Mouse (Mus musculus) left cerebral cortex, postnatal 25 days (tissue): ENCODE measurements around the gene Zglp1. TPM values are rescaled to one million over a fixed set of nuclear protein-coding genes. Genes with fewer than 3 reads are reported as not detected.

ENCODE experiments used
- DNase-seq, 2 experiments: peaks; one replicate each; pipeline ENCODE4 v3.0.0; 2022; ENCODE audit warnings: low spot score in 2 of 2, mixed read lengths in 1 of 2
- intact Hi-C: fragments of 180-260 bp; cut with DNase I; formaldehyde crosslinking; loops from one replicate; pipeline ENCODE4 v1.15.1; 2025
- total RNA-seq, 2 experiments: library from RNA; stranded (reverse); gene quantifications; 2 replicates each; pipeline ENCODE4 v1.2.3; 2021

Gene Zglp1
- 1 to 10 TPM in 1 of 2 experiments, not detected in 1; 1.3 TPM for total RNA-seq

DNA sequence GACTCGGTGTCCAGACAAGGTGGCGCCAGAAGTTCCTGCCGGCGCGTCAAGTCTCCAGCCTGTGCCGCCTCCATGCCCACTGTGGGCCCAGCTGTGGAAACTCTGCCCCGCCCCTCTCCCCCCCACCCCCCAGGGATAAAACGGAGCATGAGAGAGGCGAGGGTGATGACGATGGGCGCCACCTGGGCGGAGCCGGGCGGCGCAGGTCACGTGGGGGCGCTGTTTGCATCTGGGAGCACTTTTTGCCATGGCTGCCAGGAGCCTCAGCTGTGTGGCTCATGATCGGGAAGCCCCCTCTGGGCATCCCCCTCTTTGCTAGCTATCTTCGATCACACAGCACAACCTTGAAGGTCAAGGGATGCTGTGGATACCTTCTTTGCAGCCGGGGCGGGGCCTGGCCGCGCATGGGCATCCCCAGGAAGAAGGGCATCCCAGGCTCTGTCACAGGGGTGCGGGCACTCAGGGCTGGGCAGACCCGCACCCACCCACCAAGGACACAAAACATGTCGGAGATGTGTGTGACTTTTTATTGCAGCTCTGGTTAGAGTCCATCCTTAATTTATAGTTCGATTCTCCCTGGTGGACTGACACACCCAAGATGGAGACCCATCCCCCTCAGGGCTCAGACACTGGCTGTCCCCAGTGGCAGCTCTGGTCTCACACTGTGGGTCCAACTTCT lies at the start of gene Zglp1:
TSS of gene Zglp1 (minus strand) at position 88 of the 679 bp plus-strand sequence.
- intact Hi-C loops, result no loop called here
- DNase-seq, result no peak

DNA sequence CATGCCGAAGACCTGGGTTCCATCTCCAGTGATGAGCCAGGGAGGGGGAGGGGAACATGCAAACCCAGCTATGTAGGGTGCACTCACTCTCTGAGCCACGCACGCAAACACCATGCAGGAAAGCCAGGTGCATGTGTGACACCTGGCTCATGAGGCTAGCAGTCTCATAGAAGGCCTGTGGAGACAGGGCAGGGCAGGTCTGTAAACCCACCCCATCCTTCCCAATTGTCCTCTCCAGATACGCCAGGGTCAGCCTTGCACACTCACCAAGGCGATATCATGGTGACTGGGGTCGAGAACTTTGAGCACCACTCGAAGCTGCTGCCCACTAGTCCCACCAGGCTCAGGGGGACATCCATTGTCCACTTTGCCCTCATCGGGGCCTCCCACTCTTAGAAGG lies 48.2 kb upstream of the Zglp1 start:
- DNase-seq, result no peak
- intact Hi-C loops, result no loop called here

DNA sequence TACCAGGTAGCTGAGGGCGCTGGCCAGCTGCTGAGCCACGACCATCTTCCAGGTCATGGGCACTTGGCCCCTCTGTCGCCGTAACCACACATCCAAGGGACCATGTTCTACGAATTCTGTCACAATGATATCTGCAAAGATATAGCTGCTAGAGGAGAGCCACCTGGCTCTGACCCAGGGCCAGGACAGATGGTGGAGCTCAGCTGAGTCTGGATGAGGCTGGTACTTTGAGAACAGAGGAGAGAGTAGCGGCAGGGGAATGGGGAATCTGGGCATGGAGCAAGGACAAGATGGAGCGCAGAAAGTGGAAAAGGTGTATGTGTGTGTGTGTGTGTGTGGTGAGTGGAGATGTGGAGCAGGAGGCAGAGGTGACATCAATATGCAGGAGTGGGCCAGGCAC lies 47.3 kb upstream of the Zglp1 start:
- intact Hi-C loops, result no loop called here
- DNase-seq, result no peak

DNA sequence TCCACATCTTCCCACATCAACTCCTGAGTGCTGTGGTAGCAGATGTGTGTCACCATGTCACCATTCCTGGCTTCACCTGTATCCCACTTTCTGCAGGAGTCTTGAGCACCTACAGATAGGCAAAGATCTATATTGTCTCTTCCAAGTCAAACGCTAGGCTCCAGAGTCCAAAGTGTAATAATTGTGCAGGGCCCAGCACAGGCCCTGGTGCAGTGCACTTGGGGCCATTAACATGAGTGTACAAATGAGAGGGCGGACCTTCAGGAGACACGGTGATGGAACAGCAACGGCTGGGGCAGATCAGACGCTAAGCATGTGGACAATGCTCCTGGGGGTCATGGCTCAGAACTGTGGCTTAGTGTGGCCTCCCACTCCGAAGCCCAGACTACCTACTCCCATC lies 46.9 kb upstream of the Zglp1 start:
- DNase-seq, result no peak
- intact Hi-C loops, result no loop called here

DNA sequence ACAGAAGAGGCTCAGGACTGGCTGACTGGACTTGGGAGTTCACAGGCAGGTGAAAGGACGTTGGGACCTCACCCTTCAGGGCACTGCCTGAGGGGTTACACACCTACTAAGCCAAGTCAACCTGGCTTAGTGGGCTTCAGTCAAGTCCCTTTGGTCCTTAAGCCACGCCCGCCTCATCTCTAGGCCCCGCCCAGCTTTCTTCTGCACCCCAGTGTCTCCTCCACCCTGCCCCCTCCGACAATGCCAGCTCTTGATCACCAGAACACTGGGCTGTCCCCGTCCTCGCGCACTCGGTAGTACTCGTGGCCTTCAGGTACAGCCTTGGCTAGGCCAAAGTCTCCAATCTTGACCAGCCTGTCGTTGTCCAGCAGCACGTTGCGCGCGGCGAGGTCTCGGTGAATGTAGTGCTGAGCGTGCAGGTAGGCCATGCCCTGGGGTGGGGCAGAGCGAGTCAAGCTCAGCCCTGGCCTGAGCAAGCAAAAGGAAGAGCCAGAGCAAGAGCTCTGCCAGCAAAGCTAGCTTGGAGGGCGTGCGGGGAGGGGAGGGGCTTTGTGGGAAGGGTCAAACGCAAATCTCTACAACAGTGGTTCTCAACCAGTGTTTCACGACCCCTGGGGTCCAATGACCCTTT lies 40.8 kb upstream of the Zglp1 start:
- intact Hi-C loops, result no loop called here
- DNase-seq, result no peak

DNA sequence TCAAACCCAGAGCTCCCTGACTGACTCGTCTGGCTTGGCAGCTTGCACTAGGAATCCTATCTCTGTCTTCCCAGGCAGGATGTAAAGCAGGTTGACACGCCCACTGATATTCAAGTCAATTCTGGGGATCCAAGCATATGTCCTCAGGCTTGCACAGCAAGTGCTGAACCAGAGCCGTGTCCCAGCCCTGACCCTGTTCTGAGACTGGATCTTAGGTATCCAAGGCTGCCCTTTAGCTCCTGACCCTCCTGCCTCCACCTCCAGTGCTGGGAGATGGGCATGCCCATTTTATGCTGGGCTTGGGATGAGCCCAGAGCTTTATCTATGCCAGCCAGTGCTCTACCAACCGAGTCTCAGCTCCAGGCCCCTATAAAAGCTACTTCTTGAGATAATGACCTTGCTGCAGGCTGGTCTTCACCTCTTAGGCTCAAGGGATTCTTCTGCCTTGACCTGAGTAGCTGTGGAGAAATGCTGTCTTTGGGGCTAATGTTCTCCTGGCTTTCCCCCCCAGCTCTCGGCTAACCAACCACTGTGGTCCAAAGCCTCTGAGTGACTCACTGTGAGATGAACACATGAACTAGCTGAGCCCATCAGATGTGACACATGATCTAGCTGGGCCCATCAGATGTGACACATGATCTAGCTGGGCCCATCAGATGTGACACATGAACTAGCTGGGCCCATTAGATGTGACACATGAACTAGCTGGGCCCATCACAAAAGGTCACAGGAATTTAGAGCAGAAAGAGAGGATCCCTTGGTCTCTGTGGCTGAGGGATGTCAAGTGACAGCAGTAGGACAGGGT lies 39.1 kb upstream of the Zglp1 start:
- peak in 1 of 2 experiments; percentile 62 for DNase-seq
- intact Hi-C loops, result no loop called here

DNA sequence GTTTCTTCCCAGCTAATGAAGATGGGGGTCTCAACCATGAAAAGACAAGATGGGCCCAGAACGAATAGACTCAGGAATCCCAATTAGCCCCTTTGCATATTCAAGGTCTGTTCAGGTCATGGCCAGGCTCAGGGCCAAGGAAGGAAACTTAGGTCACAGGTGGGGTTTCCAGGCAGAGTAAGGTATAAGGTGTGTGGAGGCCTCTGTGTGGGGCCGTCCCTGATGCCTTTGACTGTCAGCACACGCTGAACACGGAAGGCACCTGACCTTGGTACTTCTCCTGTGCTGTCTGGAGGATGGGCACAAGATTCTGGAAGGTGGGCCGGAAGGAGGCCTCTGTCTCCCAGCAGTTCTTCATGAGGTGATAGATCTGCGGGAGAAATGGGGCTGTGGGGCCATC lies 37.9 kb upstream of the Zglp1 start:
- intact Hi-C loops, result no loop called here
- no peak for DNase-seq

DNA sequence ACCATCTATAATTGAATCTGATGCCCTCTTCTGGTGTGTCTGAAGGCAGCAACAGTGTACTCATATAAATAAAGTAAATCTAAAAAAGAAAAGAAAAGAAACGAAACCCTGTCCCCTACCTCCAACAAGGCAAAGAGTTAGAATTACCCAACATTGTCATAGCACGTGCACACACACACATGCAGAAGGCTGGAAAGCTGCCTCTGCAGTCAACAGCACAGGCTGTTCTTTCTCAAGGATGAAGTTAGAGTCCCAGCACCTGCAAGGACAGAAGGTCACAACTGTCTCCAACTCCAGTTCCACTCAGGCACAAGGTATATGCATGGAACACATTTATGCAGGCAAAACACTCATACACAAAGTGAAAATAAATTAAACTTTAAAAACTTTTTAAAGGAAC lies 35.2 kb upstream of the Zglp1 start:
- intact Hi-C loops, result no loop called here
- no peak for DNase-seq

DNA sequence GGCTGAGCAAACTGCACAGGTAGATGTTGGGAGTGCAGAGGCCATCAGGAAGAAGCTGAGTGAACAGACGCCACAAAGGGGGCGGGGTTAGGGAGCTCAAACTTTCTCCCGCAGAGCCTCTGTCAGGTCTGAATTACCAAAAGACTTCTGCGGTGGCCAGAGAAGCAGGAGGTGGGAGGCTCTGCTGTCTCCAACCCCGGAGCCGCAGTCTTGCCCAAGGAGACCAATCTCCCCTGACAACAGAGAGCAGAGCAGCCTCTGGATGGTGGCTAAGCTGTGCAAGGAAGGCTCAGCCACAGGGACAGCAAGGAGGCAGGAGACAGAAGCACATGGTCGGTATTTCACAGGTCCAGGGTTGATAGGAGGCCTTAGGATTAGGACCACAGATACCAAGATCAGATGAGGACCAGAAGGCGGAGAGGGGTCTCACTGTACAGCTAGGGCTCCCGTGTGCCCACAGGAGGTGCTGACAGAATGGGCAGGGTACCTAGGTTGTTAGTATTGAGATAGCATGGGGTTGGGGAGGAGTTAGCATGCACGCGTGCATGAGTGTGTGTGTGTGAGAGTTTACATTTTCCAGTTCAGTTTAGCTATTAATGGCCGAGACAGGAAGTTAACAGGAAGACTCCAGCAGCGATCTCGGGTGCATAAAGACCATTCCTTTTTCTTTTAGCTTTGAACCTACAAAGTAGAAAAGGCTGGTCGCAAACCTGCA lies 33.7 kb upstream of the Zglp1 start:
- intact Hi-C loops, result no loop called here
- DNase-seq, result no peak

DNA sequence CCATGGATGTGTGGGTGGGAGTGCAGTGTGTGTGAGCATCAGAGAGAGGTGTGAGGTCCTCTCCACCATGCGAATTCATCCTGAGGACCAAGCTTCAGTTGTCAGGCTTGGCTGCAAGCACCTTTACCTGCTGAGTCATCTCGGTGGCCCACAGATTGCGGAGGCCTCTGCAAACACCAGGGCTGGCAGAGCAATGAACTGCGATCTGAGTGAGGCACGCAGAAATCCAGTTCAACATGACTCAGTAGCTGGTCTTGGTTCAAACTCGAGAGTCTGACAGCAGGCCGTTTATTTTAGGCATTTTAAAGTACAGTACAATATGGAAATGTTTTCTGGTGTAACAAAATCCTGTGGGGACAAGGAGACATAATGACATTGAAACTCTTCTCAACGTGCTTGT lies 30.9 kb upstream of the Zglp1 start:
- peak; percentile 50 to 92 for DNase-seq
- intact Hi-C loops, result loop anchor here (2.0 kb wide), 1 partner anchor 61 kb away; no protein-coding TSS in a partner anchor

DNA sequence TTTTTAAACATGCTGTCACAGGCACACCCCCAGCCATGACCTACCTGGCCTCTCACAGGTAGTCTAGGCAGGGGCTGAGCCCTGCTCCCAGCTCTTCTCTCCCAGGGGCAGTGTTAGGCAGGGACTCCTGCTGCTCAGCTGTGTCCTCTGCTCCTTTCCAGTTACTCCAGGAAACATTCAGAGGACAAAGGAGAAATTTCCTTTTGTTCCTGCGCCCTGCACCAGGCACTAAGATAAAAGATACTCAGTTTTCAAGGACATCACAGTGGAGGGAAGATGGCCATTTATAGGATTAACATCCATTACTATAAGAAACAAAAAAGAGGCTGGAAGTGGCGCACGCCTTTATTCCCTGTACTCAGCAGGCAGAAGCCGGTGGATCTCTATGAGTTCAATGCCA lies 29.1 kb upstream of the Zglp1 start:
- DNase-seq, result no peak
- intact Hi-C loops, result loop anchor here (2.0 kb wide), 1 partner anchor 59 kb away; no protein-coding TSS in a partner anchor

DNA sequence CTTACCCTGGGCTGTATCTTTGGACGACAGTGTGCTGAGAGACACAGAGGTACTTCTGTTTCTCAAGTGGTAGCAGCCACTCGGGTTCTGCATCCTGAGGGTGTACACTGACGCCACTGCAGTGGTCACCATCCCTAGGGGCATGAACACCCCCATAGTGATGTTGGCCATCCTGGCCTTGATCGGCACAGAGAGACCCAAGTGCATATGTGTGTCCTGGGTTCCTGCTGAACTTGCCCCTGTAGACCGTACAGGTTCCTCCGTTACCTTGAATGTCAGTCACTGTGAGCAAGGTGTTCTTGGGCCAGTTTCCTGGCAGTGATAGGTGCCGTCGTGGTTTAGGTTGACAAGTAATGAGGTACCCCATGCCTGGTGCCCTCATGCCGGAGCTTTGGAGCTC lies 26.5 kb upstream of the Zglp1 start:
- no peak for DNase-seq
- intact Hi-C loops, result loop anchor here (2.0 kb wide), 1 partner anchor 37 kb away; the partner anchor contains the start of gene Tyk2

DNA sequence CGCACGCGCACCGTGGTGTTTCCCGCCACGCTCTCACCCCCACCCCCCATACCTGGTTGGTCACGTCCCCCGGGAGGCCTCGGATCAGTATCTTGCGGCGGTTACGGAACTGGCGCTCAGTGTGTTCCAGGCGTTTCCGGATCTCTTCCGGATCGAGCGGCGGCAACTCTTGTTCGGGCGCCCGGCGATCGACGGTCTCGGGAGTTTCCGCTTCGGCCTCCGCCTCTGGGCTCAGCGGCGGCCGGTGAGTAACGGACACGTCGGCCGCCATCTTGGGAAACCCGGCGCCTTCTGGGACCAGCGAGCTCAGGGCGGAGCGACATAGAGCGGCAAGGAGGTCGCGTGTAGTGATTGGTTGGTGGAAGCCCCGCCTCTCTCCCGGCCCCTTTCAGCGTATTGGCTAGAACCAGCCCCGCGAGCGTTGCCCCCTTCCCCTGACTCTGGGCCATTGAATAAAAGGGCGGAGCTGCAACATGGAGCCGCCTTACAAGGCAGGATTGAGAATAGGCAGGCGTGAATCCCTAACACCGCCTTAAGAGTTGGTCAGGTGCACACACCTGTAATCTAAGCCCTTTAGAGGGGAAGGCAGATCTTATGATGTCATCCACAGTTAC lies 24.9 kb upstream of the Zglp1 start, which contains the start of the genes Gm38431 and Raver1:
TSS of gene Gm38431 (minus strand) at position 291 of the 614 bp plus-strand sequence.
TSS of gene Raver1 (minus strand) at position 302 of the 614 bp plus-strand sequence.
- intact Hi-C loops, result loop anchor here (1.0 to 2.0 kb wide), 2 partner anchors 39 to 61 kb away; partner anchors contain the start of gene Tyk2
- peak; percentile 96 to 99 for DNase-seq

DNA sequence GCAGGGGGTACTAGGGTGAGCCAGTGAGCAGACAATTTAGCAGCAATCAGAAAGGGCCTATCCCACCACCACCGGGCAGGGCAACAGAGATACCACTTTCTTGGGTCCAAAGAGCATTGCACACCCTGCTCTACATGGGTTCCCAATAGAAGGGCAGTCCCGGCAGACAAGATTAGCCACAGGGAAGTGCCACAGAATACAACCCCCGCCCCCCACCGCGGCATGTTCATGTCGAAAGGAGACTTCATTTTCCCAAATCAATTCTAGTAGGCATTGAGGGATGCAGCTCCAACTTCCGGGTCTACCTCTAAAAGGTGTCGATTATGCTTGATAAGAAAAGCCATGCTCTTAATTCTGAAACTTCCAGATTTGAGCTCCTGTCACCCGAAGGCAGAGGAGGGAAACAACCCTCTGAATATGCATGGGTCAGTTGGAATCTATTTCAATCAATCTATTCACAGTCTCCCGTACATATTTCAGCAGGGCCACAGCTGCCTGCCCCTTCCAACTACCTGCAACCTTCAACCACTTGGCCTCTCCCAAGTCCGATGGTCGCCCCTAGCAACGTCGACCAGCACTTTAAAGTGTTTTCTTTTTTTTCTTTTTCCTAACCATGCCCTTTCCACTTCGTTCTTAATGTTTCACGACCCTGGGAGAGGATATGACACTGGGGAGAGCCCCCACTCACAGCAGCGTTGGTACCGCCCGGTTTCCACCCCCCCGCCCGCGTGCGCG lies 24.2 kb upstream of the Zglp1 start:
- intact Hi-C loops, result loop anchor here (1.0 kb wide), 1 partner anchor 60 kb away; no protein-coding TSS in a partner anchor
- DNase-seq, result no peak

DNA sequence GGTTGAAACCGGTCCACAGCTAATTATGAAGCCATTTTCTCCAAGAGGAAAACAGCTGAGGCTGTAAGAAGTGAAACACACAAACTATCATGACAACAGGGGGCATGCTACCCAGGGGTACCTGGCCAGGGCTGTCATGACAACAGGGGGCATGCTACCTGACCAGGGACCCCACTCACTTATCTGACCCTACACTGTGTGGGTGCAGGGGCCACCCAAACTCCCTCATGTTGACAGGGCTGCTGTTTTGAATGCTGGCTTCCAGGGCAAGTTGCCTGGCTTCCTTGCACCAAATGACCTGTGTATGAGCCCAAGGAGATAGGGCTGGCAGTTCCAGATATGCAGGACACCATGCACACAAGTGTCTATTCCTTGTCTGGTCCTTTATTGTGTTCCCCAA lies 23.6 kb upstream of the Zglp1 start:
- no peak for DNase-seq
- intact Hi-C loops, result no loop called here

DNA sequence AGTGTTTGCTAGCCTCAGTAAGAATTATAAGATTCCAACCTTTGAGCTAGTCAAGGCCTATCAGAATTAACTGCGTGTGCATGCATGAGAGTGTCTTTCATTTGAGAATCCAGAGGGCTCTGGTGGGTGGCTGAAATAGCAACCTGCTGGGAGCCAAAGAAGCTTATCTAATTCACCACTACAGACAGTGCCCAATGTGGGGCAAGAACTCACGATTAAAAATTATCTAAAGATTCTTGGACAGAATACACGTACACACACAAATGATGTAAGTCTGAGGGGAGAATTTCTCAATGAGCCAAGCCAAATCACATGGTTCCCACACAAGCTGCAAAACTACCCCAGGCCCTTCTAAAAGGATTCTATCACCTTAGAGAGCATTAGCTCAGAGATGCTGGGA lies 16.4 kb upstream of the Zglp1 start:
- intact Hi-C loops, result no loop called here
- no peak for DNase-seq

DNA sequence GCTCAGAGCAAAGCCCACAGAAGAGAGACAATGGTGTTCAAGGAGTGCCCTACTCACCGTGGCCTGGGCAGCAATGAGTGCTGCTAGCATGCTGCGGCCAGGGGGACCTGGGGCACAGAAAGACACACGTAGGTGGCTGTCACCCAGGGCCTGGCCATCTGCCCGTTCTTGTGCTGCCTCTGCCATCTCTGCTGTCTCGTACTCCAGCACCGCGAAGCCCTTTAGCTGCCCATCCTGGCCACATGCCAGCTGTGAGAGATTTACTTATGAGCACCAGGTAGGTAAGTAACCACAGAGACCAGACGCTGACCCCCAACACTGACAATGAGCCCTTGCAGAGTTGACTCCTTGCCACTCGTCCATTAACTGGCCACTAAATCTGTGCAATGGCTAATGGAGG lies 14.2 kb upstream of the Zglp1 start:
- DNase-seq, result no peak
- intact Hi-C loops, result no loop called here

DNA sequence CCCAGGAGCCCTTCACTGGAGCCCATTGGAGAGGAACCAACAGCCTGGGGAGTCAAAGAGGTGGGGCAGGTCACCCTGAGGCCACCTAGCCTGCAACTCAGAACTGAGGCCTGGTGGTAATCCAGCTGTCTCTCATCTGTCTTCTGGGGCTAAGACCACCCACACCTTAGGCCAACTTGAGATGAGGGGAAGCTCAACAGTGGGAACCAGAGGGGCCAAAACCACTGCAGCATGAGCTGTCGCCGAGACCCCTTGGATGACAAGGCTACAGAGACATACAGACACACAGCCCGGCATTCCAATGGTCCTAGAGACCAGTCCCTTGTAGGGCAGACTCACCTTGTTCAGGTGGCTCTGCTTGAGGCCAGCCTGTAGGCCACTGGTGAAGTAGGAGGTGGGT lies 8.7 kb upstream of the Zglp1 start:
- intact Hi-C loops, result no loop called here
- no peak for DNase-seq

DNA sequence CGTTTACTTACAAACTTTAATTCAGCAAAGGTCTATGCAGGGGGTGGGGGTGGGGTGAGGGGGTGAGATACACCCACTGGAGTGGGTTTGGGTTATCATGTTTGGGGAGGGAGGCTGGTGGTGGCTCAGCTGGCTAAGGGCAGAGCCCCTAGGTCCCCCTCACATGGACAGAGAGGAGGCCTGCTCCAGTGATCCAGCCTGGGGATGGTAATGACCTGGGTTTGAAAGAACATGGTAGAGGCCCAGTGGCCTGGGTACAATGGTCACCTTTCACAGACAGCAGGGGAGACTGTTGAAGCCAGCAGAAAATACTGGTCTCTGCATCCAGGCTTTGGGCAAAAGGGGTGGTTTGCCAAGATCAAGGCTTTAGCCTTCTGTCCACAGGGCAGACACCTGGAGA lies 7.3 kb upstream of the Zglp1 start:
- intact Hi-C loops, result no loop called here
- DNase-seq, result no peak
